Mouse (Mus musculus): Measurements from ENCODE around the gene Slamf6.
A peak's percentile ranks its signal among the peaks of the same experiment; 100 is the strongest.

Gene Slamf6

GRCm38 (mm10) chr1:171994918-171995715, 77.8 kb downstream of the Slamf6 start:
- DNase-seq (ENCODE audit: low spot score in 2 of 2): no peak

GRCm38 (mm10) chr1:171996701-171997100, 79.4 kb downstream of the Slamf6 start:
- DNase-seq (ENCODE audit: low spot score in 2 of 2): no peak

GRCm38 (mm10) chr1:171998820-171999597, 81.7 kb downstream of the Slamf6 start:
- DNase-seq (ENCODE audit: low spot score in 2 of 2): no peak

- peak; percentile 60 to 66 for DNase-seq (ENCODE audit: low spot score in 2 of 2)
These were observed 83.3 kb downstream of the Slamf6 start for GRCm38 (mm10) chr1:172000641-172001040.

GRCm38 (mm10) chr1:172001665-172002064, 84.3 kb downstream of the Slamf6 start:
- no peak for DNase-seq (ENCODE audit: low spot score in 2 of 2)

Data from frontal cortex, postnatal 25 days (tissue).